Mouse (Mus musculus) CH12.LX (cell line): ENCODE measurements around the gene Meis2.

Experiments
- CTCF ChIP-seq, 2 experiments: IDR thresholded peaks in 1 of 2; conservative IDR thresholded peaks in 1 of 2; 2 replicates each; pipeline ENCODE4 v1.5.1; 2011 to 2012; ENCODE audit warnings: low read depth in 2 of 2, low read length in 2 of 2, improper control_type of control experiment in 1 of 2, inconsistent platforms in 1 of 2, mild to moderate bottlenecking in 1 of 2, moderate library complexity in 1 of 2
- EP300 ChIP-seq: IDR thresholded peaks from 2 replicates; pipeline ENCODE4 v1.6.1; 2011; ENCODE audit warnings: low read length, improper control_type of control experiment
- MXI1 ChIP-seq: IDR thresholded peaks from 2 replicates; pipeline ENCODE4 v1.6.1; 2011; ENCODE audit warnings: mild to moderate bottlenecking, low read depth, low read length, improper control_type of control experiment
- POLR2A ChIP-seq: IDR thresholded peaks from 2 replicates; pipeline ENCODE4 v1.6.1; 2011; ENCODE audit warnings: low read depth, mild to moderate bottlenecking, improper control_type of control experiment, low read length
- TBP ChIP-seq: conservative IDR thresholded peaks from 2 replicates; pipeline ENCODE4 v1.6.1; 2011; ENCODE audit warnings: low read depth, low read length, improper control_type of control experiment

DNA sequence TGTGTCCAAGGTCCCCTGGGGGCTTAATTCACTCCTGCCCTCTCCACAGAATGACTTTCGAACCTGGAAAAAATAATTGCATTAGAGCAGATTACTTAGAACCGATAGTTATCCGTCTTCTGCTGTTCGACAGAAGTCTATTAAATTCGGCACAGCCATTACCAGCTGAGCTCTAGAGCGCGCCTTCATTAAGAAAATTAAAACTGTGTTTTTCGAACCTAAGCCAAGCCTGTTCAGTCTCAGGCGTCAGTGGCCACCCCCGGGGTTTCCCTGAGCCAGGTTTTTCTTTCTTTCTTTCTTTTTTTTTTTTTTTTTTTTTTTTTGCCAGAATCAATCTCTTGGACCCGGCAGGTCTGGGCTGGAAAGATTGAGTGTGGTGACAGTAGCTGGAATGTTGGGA is 213.5 kb downstream of the Meis2 start:
- TF ChIP-seq TBP (no peak), EP300 (no peak), MXI1 (no peak), CTCF (conservative IDR thresholded peaks at IDR 0.05 in 1 of 2, IDR thresholded peaks at IDR 0.05 in 1 of 2; ENCODE audit: low read depth in 2 of 2, low read length in 2 of 2) (no peak), POLR2A (no peak)
